Mouse (Mus musculus) ES-E14 (cell line): ENCODE data around the gene Arhgap40.

Experiments used
- CHD2 ChIP-seq: IDR thresholded peaks from 2 replicates; pipeline ENCODE4 v1.6.1; 2014; ENCODE audit warnings: mild to moderate bottlenecking, low read depth, low read length, inconsistent platforms
- HCFC1 ChIP-seq: IDR thresholded peaks from 2 replicates; pipeline ENCODE4 v1.6.1; 2012; ENCODE audit warnings: low read length, inconsistent platforms, borderline replicate concordance; ENCODE audit not compliant: insufficient read depth
- MAFK ChIP-seq: IDR thresholded peaks from 2 replicates; pipeline ENCODE4 v1.6.1; 2014; ENCODE audit warnings: mild to moderate bottlenecking, low read depth, low read length, inconsistent platforms; ENCODE audit not compliant: insufficient read depth
- ZC3H11A ChIP-seq: IDR thresholded peaks from 2 replicates; pipeline ENCODE4 v1.6.1; 2012; ENCODE audit warnings: low read depth, mild to moderate bottlenecking, inconsistent platforms, low read length, borderline replicate concordance
- ZNF384 ChIP-seq: IDR thresholded peaks from 2 replicates; pipeline ENCODE4 v1.6.1; 2012; ENCODE audit warnings: low read depth, low read length, inconsistent platforms

DNA sequence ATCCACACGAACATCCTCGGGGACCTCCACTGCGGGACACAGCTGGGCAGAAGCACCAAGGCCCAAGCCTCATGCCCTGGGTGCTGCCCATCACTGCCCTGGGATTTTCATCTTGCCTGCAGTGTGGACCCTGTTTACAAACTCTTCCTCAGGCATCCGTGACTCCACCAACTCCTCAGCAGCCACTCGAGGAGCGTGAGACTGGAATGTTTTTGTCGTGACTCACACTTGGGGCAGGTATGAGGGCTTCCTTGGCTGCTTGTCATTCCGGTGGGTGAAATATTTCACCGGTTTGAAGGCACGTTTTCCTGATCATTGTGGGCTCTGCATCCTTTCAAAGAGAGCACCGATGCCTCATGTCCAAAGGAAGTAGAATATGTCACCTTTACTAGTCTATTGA is 6.5 kb downstream of the Arhgap40 start:
- no peak for TF ChIP-seq HCFC1
- no peak for TF ChIP-seq ZNF384
- no peak for TF ChIP-seq CHD2
- no peak for TF ChIP-seq MAFK
- TF ChIP-seq ZC3H11A, result no peak
